Mouse (Mus musculus) spleen, adult 2 months (tissue): Measurements from ENCODE around the gene Ces3a.
"Not testable (repeated sequence)": the region's sequence is repeated elsewhere in the genome, so short reads cannot be mapped to it uniquely, and the experiment has no call there.

Source experiments
- CTCF ChIP-seq: fragments of 200-500 bp; IDR thresholded peaks from 2 replicates; pipeline ENCODE4 v1.5.1; 2011; ENCODE audit warnings: mild to moderate bottlenecking, inconsistent platforms; ENCODE audit not compliant: insufficient read depth, insufficient read length, insufficient replicate concordance; ENCODE audit errors: extremely low read depth
- POLR2A ChIP-seq: fragments of 200-500 bp; IDR thresholded peaks from 2 replicates; pipeline ENCODE4 v1.6.1; 2011; ENCODE audit warnings: low read depth, low read length, inconsistent platforms

DNA sequence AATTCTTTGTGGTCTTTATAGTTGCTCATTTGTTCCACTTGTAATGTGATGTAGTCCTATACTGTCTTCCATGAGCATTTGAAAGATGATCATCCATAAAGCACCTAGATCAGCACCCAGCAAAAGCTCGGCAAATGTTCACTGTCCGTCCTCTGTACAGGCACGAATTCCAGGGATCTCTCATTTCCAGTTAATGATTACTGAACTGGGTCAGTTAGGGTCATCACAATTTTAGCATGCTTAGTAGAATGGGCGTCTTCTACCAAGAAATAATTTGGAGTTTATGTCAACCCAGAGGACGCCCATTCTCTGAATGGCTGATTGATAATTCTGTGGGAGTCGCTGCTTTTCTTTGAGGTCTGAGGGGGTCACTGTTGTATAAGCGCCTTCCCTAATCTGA, 19.5 kb downstream of the Ces3a start:
- not testable (repeated sequence) for TF ChIP-seq CTCF, POLR2A
